In genomic region chr14:100468311-100468710, GRCm38 (mm10) we compare ENCODE assay signal across 9 mouse cellular contexts.
"Had no signal": no experiment of that assay in that cellular context is flagged by ENCODE, and none has a peak within 500 bp of the region (broad histone marks: within the 10 kb centered on the region; RNA-seq: fewer than 3 reads in every experiment).

No protein-coding gene starts in this region.

- DNase-seq: kidney, adult 8-10 months; kidney, postnatal 4 days; liver; liver, embryonic 13.5 days; liver, postnatal 0 days; lung, postnatal 14 days; retina, postnatal 1 day; right cerebral cortex, postnatal 4 days; thymus, postnatal 36 days had no signal
